Mouse (Mus musculus): ENCODE measurements at regions not wholly inside any gene's neighbourhood (a gene's known extent, or its start where the extent isn't known, plus 50 kb on each side); places are given as distances from the start of the nearest gene placed in this dataset.

- no peak for TF ChIP-seq CTCF (IDR thresholded peaks at IDR 0.05; ENCODE audit: insufficient read depth, low read length)
- no peak for TF ChIP-seq POLR2A (IDR thresholded peaks at IDR 0.05; ENCODE audit: borderline replicate concordance, extremely low read depth, low read depth, low read length)
Measured at GRCm38 (mm10) chr2:171487284-171487683, 556.0 kb downstream of the Cbln4 start.

Measured in lung, adult 2 months (tissue).